Comparison of ENCODE assay signal across 20 mouse cellular contexts in genomic region chr10:10304370-10304769, GRCm38 (mm10).
DNase-seq lines count a peak whose midpoint lies in the region; ATAC-seq lines count a peak whose summit lies in the region.
"Had no signal": no experiment of that assay in that cellular context is flagged by ENCODE, and none has a peak within 500 bp of the region (broad histone marks: within the 10 kb centered on the region; RNA-seq: fewer than 3 reads in every experiment).

No protein-coding gene starts in this region.

- H3K9me3 ChIP-seq in hindbrain, embryonic 13.5 days: no peaks in the 10 kb centered on the region
- H3K9me3 ChIP-seq in hindbrain, embryonic 14.5 days (ENCODE audit: control insufficient read depth, low read length): no peaks in the 10 kb centered on the region
- H3K9me3 ChIP-seq: embryonic facial prominence, embryonic 10.5 days; heart, embryonic 13.5 days; intestine, embryonic 15.5 days had no signal

- H3K27me3 ChIP-seq in hindbrain, embryonic 13.5 days: no peaks in the 10 kb centered on the region
- H3K27me3 ChIP-seq in hindbrain, embryonic 14.5 days (ENCODE audit: control insufficient read depth, insufficient read depth, low read length): no peaks in the 10 kb centered on the region
- H3K27me3 ChIP-seq: heart, embryonic 13.5 days; intestine, embryonic 15.5 days had no signal

- no peaks in the 10 kb centered on the region for H3K36me3 ChIP-seq in hindbrain, embryonic 13.5 days
- no peaks in the 10 kb centered on the region for H3K36me3 ChIP-seq in hindbrain, embryonic 14.5 days (replicated peaks; ENCODE audit: control insufficient read depth, insufficient read depth)
- H3K36me3 ChIP-seq: embryonic facial prominence, embryonic 10.5 days; heart, embryonic 13.5 days; intestine, embryonic 15.5 days had no signal

- no peak overlapping the region for H3K4me3 ChIP-seq in hindbrain, embryonic 13.5 days
- H3K4me3 ChIP-seq in hindbrain, embryonic 14.5 days (replicated peaks; ENCODE audit: low read length): no peak overlapping the region
- H3K4me3 ChIP-seq: embryonic facial prominence, embryonic 10.5 days; heart, embryonic 13.5 days; intestine, embryonic 15.5 days had no signal

- H3K4me1 ChIP-seq in hindbrain, embryonic 13.5 days (replicated peaks): peaks cover 8% of the 10 kb centered on the region; the same call in 1 of the 2 replicates
- 0 out of 2 replicates have a peak, but pooled peaks cover 3% of the 10 kb centered on the region for H3K4me1 ChIP-seq in hindbrain, embryonic 14.5 days (replicated peaks; ENCODE audit: control insufficient read depth, insufficient read depth, low read length)
- H3K4me1 ChIP-seq: intestine, embryonic 15.5 days had no signal

- no peak overlapping the region for H3K4me2 ChIP-seq in hindbrain, embryonic 13.5 days
- H3K4me2 ChIP-seq in hindbrain, embryonic 14.5 days (replicated peaks): no peak overlapping the region
- H3K4me2 ChIP-seq: heart, embryonic 13.5 days; intestine, embryonic 15.5 days had no signal

- H3K9ac ChIP-seq in hindbrain, embryonic 13.5 days: no peak overlapping the region
- H3K9ac ChIP-seq in hindbrain, embryonic 14.5 days: no peak overlapping the region
- H3K9ac ChIP-seq: heart, embryonic 13.5 days; intestine, embryonic 15.5 days had no signal

- peak; percentile 24 for DNase-seq in adrenal gland, adult 2 months
- DNase-seq in adrenal gland, postnatal 14 days: no peak
- no peak for DNase-seq in hindbrain, embryonic 14.5 days (ENCODE audit: low spot score)
- no peak for DNase-seq in right cerebral cortex, postnatal 10 days (ENCODE audit: low spot score in 2 of 2)
- DNase-seq: adrenal gland, adult 8-10 months; cerebellum, adult 18-20 months; cerebellum, adult 9-11 months; cerebellum, postnatal 36 days; gastrocnemius, postnatal 36 days; heart, adult 11 months; heart, postnatal 36 days; kidney, adult 18-20 months had no signal

- ATAC-seq in hindbrain, embryonic 13.5 days (ENCODE audit: low FRiP score): peak; percentile 67; the same call in 1 of the 2 replicates
- ATAC-seq in hindbrain, embryonic 14.5 days (ENCODE audit: low FRiP score): no peak
- peak; percentile 24; the same call in 1 of the 2 replicates for ATAC-seq in common myeloid progenitor, adult 5-6 weeks (replicated peaks; ENCODE audit: low read depth, poor library complexity, severe bottlenecking)
- ATAC-seq in monocyte, adult 5-6 weeks (replicated peaks; ENCODE audit: insufficient number of reproducible peaks, low FRiP score, low TSS enrichment, poor library complexity, severe bottlenecking): no peak
- ATAC-seq: forebrain, embryonic 14.5 days; intestine, embryonic 15.5 days; Patski had no signal

- WGBS in hindbrain, embryonic 13.5 days: 49% methylated on average over 4 of the region's 4 CpGs
- WGBS in hindbrain, embryonic 14.5 days: 44% methylated on average over 4 of the region's 4 CpGs

- no peak overlapping the region for H3K27ac ChIP-seq in hindbrain, embryonic 13.5 days
- no peak overlapping the region for H3K27ac ChIP-seq in hindbrain, embryonic 14.5 days
- H3K27ac ChIP-seq: embryonic facial prominence, embryonic 10.5 days; heart, embryonic 13.5 days; intestine, embryonic 15.5 days had no signal

Comparison
In these comparisons a context has a peak if more than half of its experiments do, and no peak if none do; other contexts are left out.
1. ATAC-seq: peak in hindbrain, embryonic 13.5 days (single experiment) and common myeloid progenitor, adult 5-6 weeks (single experiment); none in hindbrain, embryonic 14.5 days (single experiment) and monocyte, adult 5-6 weeks (single experiment).